Mouse (Mus musculus) c-Kit-negative CD71-positive TER-119-positive erythroid progenitor cells, embryonic 14.5 days (primary cell): ENCODE measurements around the gene Garnl3.
"Not testable (repeated sequence)": the region's sequence is repeated elsewhere in the genome, so short reads cannot be mapped to it uniquely, and the experiment has no call there.

Experiments used
- DNase-seq: peaks from one replicate; pipeline ENCODE4 v3.0.0-alpha.2; 2013; ENCODE audit warnings: low read depth, low spot score

The Garnl3 gene

GRCm38 (mm10) chr2:33156283-33156781, 24.9 kb upstream of the Garnl3 start:
- no peak for DNase-seq

- peak; percentile 17 for DNase-seq
These were observed 23.4 kb upstream of the Garnl3 start for GRCm38 (mm10) chr2:33154751-33155372.

GRCm38 (mm10) chr2:33146994-33147393, 15.5 kb upstream of the Garnl3 start:
- DNase-seq: no peak

GRCm38 (mm10) chr2:33143292-33143691, 11.8 kb upstream of the Garnl3 start:
- no peak for DNase-seq

- DNase-seq: no peak
These were observed 7.0 kb upstream of the Garnl3 start for GRCm38 (mm10) chr2:33138491-33138890.

- no peak for DNase-seq
These were observed 6.3 kb upstream of the Garnl3 start for GRCm38 (mm10) chr2:33137731-33138130.

- no peak for DNase-seq
These were observed 5.8 kb upstream of the Garnl3 start for GRCm38 (mm10) chr2:33137244-33137643.

- DNase-seq: no peak
These were observed 4.9 kb upstream of the Garnl3 start for GRCm38 (mm10) chr2:33136366-33136765.

GRCm38 (mm10) chr2:33134766-33135490, 3.5 kb upstream of the Garnl3 start:
- DNase-seq: no peak

- DNase-seq: no peak
These were observed 852 bp upstream of the Garnl3 start for GRCm38 (mm10) chr2:33132306-33132705.

- peak; percentile 68 for DNase-seq
These were observed 649 bp downstream of the Garnl3 start for GRCm38 (mm10) chr2:33130526-33131483.

GRCm38 (mm10) chr2:33130141-33130525, 1.3 kb downstream of the Garnl3 start:
- DNase-seq: no peak

- no peak for DNase-seq
These were observed 1.8 kb downstream of the Garnl3 start for GRCm38 (mm10) chr2:33129696-33130095.

- DNase-seq: no peak
These were observed 2.4 kb downstream of the Garnl3 start for GRCm38 (mm10) chr2:33129005-33129404.

- DNase-seq: no peak
These were observed 4.2 kb downstream of the Garnl3 start for GRCm38 (mm10) chr2:33127271-33127670.

GRCm38 (mm10) chr2:33122856-33123255, 8.6 kb downstream of the Garnl3 start:
- no peak for DNase-seq

- DNase-seq: no peak
These were observed 30.9 kb downstream of the Garnl3 start for GRCm38 (mm10) chr2:33100536-33100935.

GRCm38 (mm10) chr2:33097326-33097725, 34.1 kb downstream of the Garnl3 start:
- DNase-seq: not testable (repeated sequence)

GRCm38 (mm10) chr2:33095221-33095671, 36.2 kb downstream of the Garnl3 start:
- DNase-seq: no peak

GRCm38 (mm10) chr2:33090620-33091520, 40.6 kb downstream of the Garnl3 start:
- no peak for DNase-seq

- not testable (repeated sequence) for DNase-seq
These were observed 41.4 kb downstream of the Garnl3 start for GRCm38 (mm10) chr2:33090033-33090400.
